Mouse (Mus musculus) heart, postnatal 0 days (tissue): ENCODE data around the gene Ptprm. TPM values are rescaled to one million over a fixed set of nuclear protein-coding genes. Genes with fewer than 3 reads are reported as not detected.

Experiments
- ATAC-seq: fragments of 200-750 bp; cut with Nextera tagmentation; 2 replicates; pipeline ENCODE4 v1.8.0; 2017; ENCODE audit warnings: low read depth, moderate number of reproducible peaks, moderate library complexity; ENCODE audit not compliant: insufficient read depth
- DNase-seq: peaks from one replicate; pipeline ENCODE4 v3.0.0-alpha.2; 2016; ENCODE audit warnings: low spot score
- H3K27ac ChIP-seq: fragments of 300-500 bp; sonication (generic); 2 replicates; pipeline ENCODE4 v1.5.1; 2014; ENCODE audit warnings: low read depth, mild to moderate bottlenecking
- H3K27me3 ChIP-seq: fragments of 300-500 bp; sonication (generic); 2 replicates; pipeline ENCODE4 v1.6.1; 2014; ENCODE audit warnings: low read length, mixed read lengths; ENCODE audit not compliant: control insufficient read depth, insufficient read depth
- H3K36me3 ChIP-seq: fragments of 300-500 bp; sonication (generic); replicated peaks from 2 replicates; pipeline ENCODE4 v1.6.1; 2014; ENCODE audit warnings: low read length, mixed read lengths; ENCODE audit not compliant: control insufficient read depth, insufficient read depth
- H3K4me1 ChIP-seq: fragments of 300-500 bp; sonication (generic); 2 replicates; pipeline ENCODE4 v1.6.1; 2014; ENCODE audit warnings: antibody characterized with exemption; ENCODE audit not compliant: control insufficient read depth, insufficient read depth
- H3K4me2 ChIP-seq: fragments of 300-500 bp; sonication (generic); 2 replicates; pipeline ENCODE4 v1.6.1; 2014; ENCODE audit warnings: low read depth, mild to moderate bottlenecking, low read length, moderate library complexity
- H3K4me3 ChIP-seq: fragments of 300-500 bp; sonication (generic); 2 replicates; pipeline ENCODE4 v1.5.1; 2014; ENCODE audit warnings: low read depth, low read length
- H3K9ac ChIP-seq: fragments of 300-500 bp; sonication (generic); replicated peaks from 2 replicates; pipeline ENCODE4 v1.6.1; 2014; ENCODE audit warnings: low read depth, low read length, mixed read lengths
- H3K9me3 ChIP-seq: fragments of 300-500 bp; sonication (generic); replicated peaks from 2 replicates; pipeline ENCODE4 v1.6.1; 2016; ENCODE audit warnings: low read length; ENCODE audit not compliant: control insufficient read depth
- CTCF ChIP-seq: IDR thresholded peaks from 2 replicates; pipeline ENCODE4 v1.5.1; 2016; ENCODE audit warnings: antibody characterized with exemption, control low read depth, low read depth
- EP300 ChIP-seq: IDR thresholded peaks from 2 replicates; pipeline ENCODE4 v1.6.1; 2016; ENCODE audit warnings: antibody characterized with exemption, low read depth
- WGBS: fragments of 180-500 bp; shearing (Covaris S2); extraction: QIAGEN DNeasy Blood & Tissue Kit; methylation state at CpG from one replicate; pipeline ENCODE4 v1.1.7; 2014; 5-methylcytosine and 5-hydroxymethylcytosine counted together
- polyA plus RNA-seq: library from polyadenylated mRNA; unstranded; fragments of >200 nt; fragmentation: Nextera tagmentation; extraction: Ambion mirVana; gene quantifications from 2 replicates; pipeline ENCODE4 v1.2.1, GENCODE M21; 2015
- total RNA-seq: library from RNA; depleted of rRNA; stranded (reverse); fragments of >200 nt; gene quantifications from 2 replicates; pipeline ENCODE4 v1.2.3, GENCODE M21; 2014; ENCODE audit warnings: low replicate concordance

Ptprm gene
- total and polyA plus RNA-seq, 2 experiments from 2014 or later = 11.9 to 48.0 TPM

DNA sequence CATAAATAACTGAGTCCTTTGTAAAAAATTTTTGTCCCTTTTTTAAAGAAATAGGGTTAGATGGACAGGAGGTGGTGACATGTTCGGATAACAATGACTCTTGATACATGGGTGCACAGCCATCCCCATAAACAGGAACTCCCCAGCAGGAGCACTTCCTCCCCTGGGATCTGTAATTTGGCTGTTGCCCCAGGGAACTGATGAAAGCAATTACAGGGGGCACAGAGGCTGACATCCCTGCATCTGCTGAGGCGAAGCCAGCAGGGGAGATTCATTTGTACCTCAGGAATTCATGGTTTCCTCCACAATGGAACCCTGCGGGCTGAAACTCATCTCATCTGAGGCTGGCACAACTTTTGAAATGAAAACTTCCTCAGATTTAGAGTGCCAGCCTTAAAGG is 140.5 kb downstream of the Ptprm start:
- Histone ChIP-seq H3K4me1 (peaks cover 6% of the 10 kb centered on the region; the same call in 1 of the 2 replicates), H3K27ac (no peak overlapping the region), H3K4me2 (no peak overlapping the region), H3K4me3 (no peak overlapping the region), H3K36me3 (no peaks in the 10 kb centered on the region), H3K9me3 (no peaks in the 10 kb centered on the region), H3K27me3 (no peaks in the 10 kb centered on the region), H3K9ac (no peak overlapping the region)
- 44% methylated on average over 3 of the region's 3 CpGs for WGBS
- ATAC-seq (no peak), DNase-seq (no peak)
- no peak for TF ChIP-seq EP300
- TF ChIP-seq CTCF = no peak

GRCm38 (mm10) chr17:67209676-67210344 is 144.4 kb downstream of the Ptprm start:
- WGBS = 71% methylated on average over 8 of the region's 8 CpGs
- H3K4me3 ChIP-seq = no peak overlapping the region
- peaks cover 6% of the 10 kb centered on the region; the same call in 1 of the 2 replicates for H3K4me1 ChIP-seq
- no peak overlapping the region for H3K9ac ChIP-seq
- no peaks in the 10 kb centered on the region for H3K9me3 ChIP-seq
- ATAC-seq (no peak), DNase-seq (no peak)
- no peak overlapping the region for H3K4me2 ChIP-seq
- TF ChIP-seq EP300 = no peak
- no peak for TF ChIP-seq CTCF
- no peaks in the 10 kb centered on the region for H3K36me3 ChIP-seq
- H3K27me3 ChIP-seq = no peaks in the 10 kb centered on the region
- no peak overlapping the region for H3K27ac ChIP-seq

DNA sequence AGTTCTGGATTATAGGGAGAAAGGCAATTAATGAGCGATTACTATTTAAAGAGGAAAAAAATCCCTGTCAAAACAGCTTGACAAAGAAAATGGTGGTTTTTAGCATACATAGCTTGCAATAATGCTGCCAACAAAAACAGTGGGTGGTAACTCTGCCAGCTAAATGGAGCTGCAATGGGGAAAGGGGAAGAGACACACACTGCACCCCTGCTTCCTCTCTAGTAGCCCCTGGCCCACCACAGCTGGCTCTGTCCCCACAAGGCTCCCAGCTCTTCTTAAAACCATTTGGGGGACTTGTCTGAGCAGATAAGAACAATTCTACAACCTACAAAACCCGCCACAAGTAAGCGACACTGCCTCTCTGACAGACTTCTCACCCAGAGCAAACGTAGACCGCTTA is 145.7 kb downstream of the Ptprm start:
- no peak overlapping the region for H3K27ac ChIP-seq
- H3K27me3 ChIP-seq = no peaks in the 10 kb centered on the region
- TF ChIP-seq EP300 (no peak), CTCF (no peak)
- peaks cover under 1% of the 10 kb centered on the region; the same call in 1 of the 2 replicates for H3K4me1 ChIP-seq
- DNase-seq = no peak
- no peak for ATAC-seq
- H3K9me3 ChIP-seq = no peaks in the 10 kb centered on the region
- 68% methylated on average over 5 of the region's 5 CpGs for WGBS
- H3K9ac ChIP-seq = no peak overlapping the region
- no peak overlapping the region for H3K4me2 ChIP-seq
- no peaks in the 10 kb centered on the region for H3K36me3 ChIP-seq
- H3K4me3 ChIP-seq = no peak overlapping the region

- Histone ChIP-seq H3K27me3 (no peaks in the 10 kb centered on the region), H3K4me3 (no peak overlapping the region), H3K9me3 (no peaks in the 10 kb centered on the region), H3K36me3 (no peaks in the 10 kb centered on the region), H3K4me1 (no peaks in the 10 kb centered on the region), H3K4me2 (no peak overlapping the region), H3K27ac (no peak overlapping the region), H3K9ac (no peak overlapping the region)
- 95% methylated on average over 4 of the region's 4 CpGs for WGBS
- DNase-seq = no peak
- TF ChIP-seq CTCF = no peak
- no peak for TF ChIP-seq EP300
- no peak for ATAC-seq
These were observed 147.3 kb downstream of the Ptprm start for GRCm38 (mm10) chr17:67206984-67207383.

GRCm38 (mm10) chr17:67201151-67201550 is 153.1 kb downstream of the Ptprm start:
- 72% methylated on average over 7 of the region's 7 CpGs for WGBS
- H3K4me1 ChIP-seq = peaks cover 6% of the 10 kb centered on the region
- H3K9me3 ChIP-seq = no peaks in the 10 kb centered on the region
- no peak overlapping the region for H3K9ac ChIP-seq
- H3K27ac ChIP-seq = no peak overlapping the region
- no peaks in the 10 kb centered on the region for H3K36me3 ChIP-seq
- no peak for ATAC-seq
- H3K4me2 ChIP-seq = no peak overlapping the region
- no peak overlapping the region for H3K4me3 ChIP-seq
- no peaks in the 10 kb centered on the region for H3K27me3 ChIP-seq
- TF ChIP-seq CTCF (no peak), EP300 (no peak)
- no peak for DNase-seq

DNA sequence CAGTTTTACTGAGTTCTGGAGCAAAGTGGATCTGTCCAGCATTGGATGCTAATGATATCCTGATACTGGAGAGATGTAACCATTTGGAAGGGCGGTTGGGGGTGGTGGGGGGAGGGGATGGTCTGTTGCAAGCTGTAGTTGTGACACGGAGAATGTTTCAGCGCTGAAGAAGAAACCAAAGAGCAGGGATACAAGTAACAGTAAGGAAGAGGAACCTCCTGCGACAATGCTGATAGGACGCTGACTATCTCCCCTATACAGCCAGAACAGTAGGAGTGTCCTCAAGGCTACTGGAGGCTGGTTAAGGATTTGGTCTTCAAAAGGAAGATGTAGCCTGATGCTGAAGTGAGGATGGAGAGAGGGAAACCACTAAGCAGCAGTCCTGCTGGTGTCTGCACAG is 160.5 kb downstream of the Ptprm start:
- ATAC-seq = no peak

More for the DNA sequence above, 160.5 kb downstream of the Ptprm start:
- no peak overlapping the region for H3K4me3 ChIP-seq
- H3K9ac ChIP-seq = no peak overlapping the region
- H3K27me3 ChIP-seq = no peaks in the 10 kb centered on the region
- TF ChIP-seq EP300 (no peak), CTCF (no peak)
- H3K27ac ChIP-seq = no peak overlapping the region
- WGBS = 37% methylated on average over 5 of the region's 5 CpGs
- peaks cover 10% of the 10 kb centered on the region for H3K4me1 ChIP-seq
- no peak for DNase-seq
- no peak overlapping the region for H3K4me2 ChIP-seq
- no peaks in the 10 kb centered on the region for H3K9me3 ChIP-seq
- peaks cover 5% of the 10 kb centered on the region; the same call in 1 of the 2 replicates for H3K36me3 ChIP-seq
